Mouse (Mus musculus): Measurements from ENCODE around the gene Setd7. TPM values are rescaled to one million over a fixed set of nuclear protein-coding genes. Genes with fewer than 3 reads are reported as not detected.
A peak's percentile ranks its signal among the peaks of the same experiment; 100 is the strongest.

Gene Setd7
- polyA plus RNA-seq, 1 experiment from 2014 or later: 4.5 TPM

- H3K9me3 ChIP-seq (replicated peaks): no peaks in the 10 kb centered on the region
- H3K4me2 ChIP-seq (replicated peaks): no peak overlapping the region
- H3K4me1 ChIP-seq: 0 out of 2 replicates have a peak, but pooled peaks cover 5% of the 10 kb centered on the region
- no peak overlapping the region for H3K4me3 ChIP-seq
- no peak for ATAC-seq (ENCODE audit: low FRiP score)
- H3K9ac ChIP-seq: no peak overlapping the region
- 83% methylated on average over 13 of the region's 13 CpGs for WGBS
- no peak overlapping the region for H3K27ac ChIP-seq
- H3K27me3 ChIP-seq: no peaks in the 10 kb centered on the region
- H3K36me3 ChIP-seq: peaks cover 79% of the 10 kb centered on the region
These were observed 29.0 kb downstream of the Setd7 start for GRCm38 (mm10) chr3:51531473-51532281.

- ATAC-seq (ENCODE audit: low FRiP score): no peak
- 92% methylated on average over 13 of the region's 13 CpGs for WGBS
- Histone ChIP-seq H3K27me3 (no peaks in the 10 kb centered on the region), H3K9me3 (replicated peaks) (no peaks in the 10 kb centered on the region), H3K4me2 (replicated peaks) (no peak overlapping the region), H3K36me3 (peaks cover 89% of the 10 kb centered on the region), H3K9ac (no peak overlapping the region), H3K4me3 (no peak overlapping the region), H3K4me1 (no peaks in the 10 kb centered on the region), H3K27ac (no peak overlapping the region)
These were observed 33.8 kb downstream of the Setd7 start for GRCm38 (mm10) chr3:51526891-51527290.

GRCm38 (mm10) chr3:51525186-51525785 lies 35.4 kb downstream of the Setd7 start:
- peaks cover 85% of the 10 kb centered on the region for H3K36me3 ChIP-seq

GRCm38 (mm10) chr3:51521262-51521661 lies 39.4 kb downstream of the Setd7 start:
- Histone ChIP-seq H3K4me1 (no peaks in the 10 kb centered on the region), H3K9ac (no peak overlapping the region), H3K36me3 (peaks cover 70% of the 10 kb centered on the region), H3K9me3 (replicated peaks) (no peaks in the 10 kb centered on the region), H3K27ac (no peak overlapping the region), H3K27me3 (no peaks in the 10 kb centered on the region), H3K4me2 (replicated peaks) (no peak overlapping the region), H3K4me3 (no peak overlapping the region)
- WGBS: 93% methylated on average over 14 of the region's 14 CpGs
- 0 out of 2 replicates have a peak, but pooled peaks have one; percentile 26 for ATAC-seq (ENCODE audit: low FRiP score)

More at GRCm38 (mm10) chr3:51525186-51525785, 35.4 kb downstream of the Setd7 start:
- Histone ChIP-seq H3K4me1 (no peaks in the 10 kb centered on the region), H3K4me2 (replicated peaks) (no peak overlapping the region), H3K27ac (no peak overlapping the region), H3K4me3 (no peak overlapping the region), H3K27me3 (no peaks in the 10 kb centered on the region), H3K9ac (no peak overlapping the region), H3K9me3 (replicated peaks) (no peaks in the 10 kb centered on the region)
- no peak for ATAC-seq (ENCODE audit: low FRiP score)
- 85% methylated on average over 16 of the region's 16 CpGs for WGBS

GRCm38 (mm10) chr3:51518763-51519121 lies 41.9 kb downstream of the Setd7 start:
- Histone ChIP-seq H3K4me1 (no peaks in the 10 kb centered on the region), H3K9ac (no peak overlapping the region), H3K4me2 (replicated peaks) (no peak overlapping the region), H3K27ac (no peak overlapping the region), H3K4me3 (no peak overlapping the region), H3K9me3 (replicated peaks) (no peaks in the 10 kb centered on the region), H3K36me3 (peaks cover 45% of the 10 kb centered on the region), H3K27me3 (no peaks in the 10 kb centered on the region)
- ATAC-seq (ENCODE audit: low FRiP score): no peak
- WGBS: 67% methylated on average over 8 of the region's 8 CpGs

GRCm38 (mm10) chr3:51517878-51518762 lies 42.6 kb downstream of the Setd7 start:
- H3K36me3 ChIP-seq: peaks cover 39% of the 10 kb centered on the region
- ATAC-seq (ENCODE audit: low FRiP score): no peak

GRCm38 (mm10) chr3:51517467-51517866 lies 43.2 kb downstream of the Setd7 start:
- H3K9ac ChIP-seq: no peak overlapping the region
- H3K4me1 ChIP-seq: no peaks in the 10 kb centered on the region
- no peak overlapping the region for H3K27ac ChIP-seq
- H3K36me3 ChIP-seq: peaks cover 32% of the 10 kb centered on the region
- H3K4me2 ChIP-seq (replicated peaks): no peak overlapping the region
- H3K9me3 ChIP-seq (replicated peaks): no peaks in the 10 kb centered on the region
- ATAC-seq (ENCODE audit: low FRiP score): no peak
- H3K4me3 ChIP-seq: no peak overlapping the region
- no peaks in the 10 kb centered on the region for H3K27me3 ChIP-seq
- 88% methylated on average over 4 of the region's 4 CpGs for WGBS

More at GRCm38 (mm10) chr3:51517878-51518762, 42.6 kb downstream of the Setd7 start:
- Histone ChIP-seq H3K27ac (no peak overlapping the region), H3K9ac (no peak overlapping the region), H3K9me3 (replicated peaks) (no peaks in the 10 kb centered on the region), H3K4me2 (replicated peaks) (no peak overlapping the region), H3K27me3 (no peaks in the 10 kb centered on the region), H3K4me1 (no peaks in the 10 kb centered on the region), H3K4me3 (no peak overlapping the region)
- 80% methylated on average over 12 of the region's 12 CpGs for WGBS

- WGBS: 96% methylated on average over 5 of the region's 5 CpGs
- no peak overlapping the region for H3K4me2 ChIP-seq (replicated peaks)
- no peaks in the 10 kb centered on the region for H3K27me3 ChIP-seq
- H3K9me3 ChIP-seq (replicated peaks): no peaks in the 10 kb centered on the region
- H3K9ac ChIP-seq: no peak overlapping the region
- ATAC-seq (ENCODE audit: low FRiP score): no peak
- no peak overlapping the region for H3K4me3 ChIP-seq
- H3K4me1 ChIP-seq: no peaks in the 10 kb centered on the region
- no peaks in the 10 kb centered on the region for H3K36me3 ChIP-seq
- no peak overlapping the region for H3K27ac ChIP-seq
These were observed 48.7 kb downstream of the Setd7 start for GRCm38 (mm10) chr3:51511983-51512382.

GRCm38 (mm10) chr3:51510903-51511302 lies 49.8 kb downstream of the Setd7 start:
- Histone ChIP-seq H3K36me3 (no peaks in the 10 kb centered on the region), H3K4me1 (no peaks in the 10 kb centered on the region), H3K4me3 (no peak overlapping the region), H3K4me2 (replicated peaks) (no peak overlapping the region), H3K27ac (no peak overlapping the region), H3K9ac (no peak overlapping the region), H3K27me3 (no peaks in the 10 kb centered on the region), H3K9me3 (replicated peaks) (no peaks in the 10 kb centered on the region)
- 32% methylated on average over 8 of the region's 8 CpGs for WGBS
- no peak for ATAC-seq (ENCODE audit: low FRiP score)

GRCm38 (mm10) chr3:51505465-51505864 lies 55.2 kb downstream of the Setd7 start:
- ATAC-seq (ENCODE audit: low FRiP score): no peak
- Histone ChIP-seq H3K4me1 (peaks cover 4% of the 10 kb centered on the region; the same call in 1 of the 2 replicates), H3K4me2 (replicated peaks) (no peak overlapping the region), H3K36me3 (no peaks in the 10 kb centered on the region), H3K4me3 (no peak overlapping the region), H3K9ac (no peak overlapping the region), H3K27me3 (no peaks in the 10 kb centered on the region), H3K9me3 (replicated peaks) (no peaks in the 10 kb centered on the region), H3K27ac (peak overlapping the region; percentile 72)
- 43% methylated on average over 19 of the region's 19 CpGs for WGBS

GRCm38 (mm10) chr3:51504385-51504952 lies 56.2 kb downstream of the Setd7 start:
- peak overlapping the region; percentile 72; the same call in 1 of the 2 replicates for H3K27ac ChIP-seq

GRCm38 (mm10) chr3:51499876-51500275 lies 60.8 kb downstream of the Setd7 start:
- H3K9ac ChIP-seq: no peak overlapping the region
- H3K9me3 ChIP-seq (replicated peaks): no peaks in the 10 kb centered on the region
- no peak overlapping the region for H3K27ac ChIP-seq
- no peaks in the 10 kb centered on the region for H3K27me3 ChIP-seq
- no peak overlapping the region for H3K4me3 ChIP-seq
- WGBS: 93% methylated on average over 4 of the region's 4 CpGs
- 0 out of 2 replicates have a peak, but pooled peaks cover 3% of the 10 kb centered on the region for H3K36me3 ChIP-seq
- no peak for ATAC-seq (ENCODE audit: low FRiP score)
- no peaks in the 10 kb centered on the region for H3K4me1 ChIP-seq
- H3K4me2 ChIP-seq (replicated peaks): no peak overlapping the region

More at GRCm38 (mm10) chr3:51504385-51504952, 56.2 kb downstream of the Setd7 start:
- Histone ChIP-seq H3K4me2 (replicated peaks) (no peak overlapping the region), H3K36me3 (no peaks in the 10 kb centered on the region), H3K9me3 (replicated peaks) (no peaks in the 10 kb centered on the region), H3K9ac (no peak overlapping the region), H3K4me1 (peaks cover 4% of the 10 kb centered on the region; the same call in 1 of the 2 replicates), H3K4me3 (no peak overlapping the region), H3K27me3 (no peaks in the 10 kb centered on the region)
- WGBS: 54% methylated on average over 11 of the region's 11 CpGs
- ATAC-seq (ENCODE audit: low FRiP score): peak; percentile 54; the same call in 1 of the 2 replicates

Data from hindbrain, embryonic 12.5 days (tissue).